Mouse (Mus musculus) hindbrain, postnatal 0 days (tissue): ENCODE data around the gene Ror1. TPM values are rescaled to one million over a fixed set of nuclear protein-coding genes. Genes with fewer than 3 reads are reported as not detected.
A peak's percentile ranks its signal among the peaks of the same experiment; 100 is the strongest.

Experiments used
- ATAC-seq: fragments of 200-750 bp; cut with Nextera tagmentation; 2 replicates; pipeline ENCODE4 v1.8.0; 2017; ENCODE audit warnings: mild to moderate bottlenecking, moderate TSS enrichment, moderate library complexity
- DNase-seq: peaks from one replicate; pipeline ENCODE4 v3.0.0-alpha.2; 2015; ENCODE audit warnings: low spot score
- H3K27ac ChIP-seq: fragments of 300-500 bp; sonication (generic); 2 replicates; pipeline ENCODE4 v1.5.1; 2014; ENCODE audit warnings: mild to moderate bottlenecking
- H3K27me3 ChIP-seq: fragments of 300-500 bp; sonication (generic); 2 replicates; pipeline ENCODE4 v1.6.1; 2014; ENCODE audit warnings: low read length, mixed read lengths; ENCODE audit not compliant: insufficient read depth
- H3K36me3 ChIP-seq: fragments of 300-500 bp; sonication (generic); 2 replicates; pipeline ENCODE4 v1.6.1; 2014; ENCODE audit warnings: low read length, mixed read lengths; ENCODE audit not compliant: insufficient read depth
- H3K4me1 ChIP-seq: fragments of 300-500 bp; sonication (generic); 2 replicates; pipeline ENCODE4 v1.6.1; 2014; ENCODE audit warnings: antibody characterized with exemption, low read length, mixed read lengths; ENCODE audit not compliant: insufficient read depth
- H3K4me2 ChIP-seq: fragments of 300-500 bp; sonication (generic); 2 replicates; pipeline ENCODE4 v1.6.1; 2014; ENCODE audit warnings: low read depth, mild to moderate bottlenecking, low read length, moderate library complexity, mixed read lengths
- H3K4me3 ChIP-seq: fragments of 300-500 bp; sonication (generic); 2 replicates; pipeline ENCODE4 v1.5.1; 2014; ENCODE audit warnings: low read length
- H3K9ac ChIP-seq: fragments of 300-500 bp; sonication (generic); replicated peaks from 2 replicates; pipeline ENCODE4 v1.6.1; 2014; ENCODE audit warnings: mild to moderate bottlenecking, low read length, moderate library complexity, mixed read lengths
- H3K9me3 ChIP-seq: fragments of 300-500 bp; sonication (generic); 2 replicates; pipeline ENCODE4 v1.6.1; 2016; ENCODE audit warnings: low read length, mixed read lengths
- CTCF ChIP-seq: IDR thresholded peaks from 2 replicates; pipeline ENCODE4 v1.5.1; 2016; ENCODE audit warnings: antibody characterized with exemption, control low read depth, low read depth
- WGBS: fragments of 180-500 bp; shearing (Covaris S2); extraction: QIAGEN DNeasy Blood & Tissue Kit; methylation state at CpG from one replicate; pipeline ENCODE4 v1.1.7; 2014; 5-methylcytosine and 5-hydroxymethylcytosine counted together
- polyA plus RNA-seq: library from polyadenylated mRNA; unstranded; fragments of >200 nt; fragmentation: Nextera tagmentation; extraction: Ambion mirVana; gene quantifications from 2 replicates; pipeline ENCODE4 v1.2.1, GENCODE M21; 2015
- total RNA-seq: library from RNA; depleted of rRNA; stranded (reverse); fragments of >200 nt; gene quantifications from 2 replicates; pipeline ENCODE4 v1.2.3, GENCODE M21; 2014; rRNA removed

Ror1 gene
- total RNA-seq (5.4 and 5.8 TPM in 2 replicates), polyA plus RNA-seq (1.9 and 2.0 TPM in 2 replicates)

GRCm38 (mm10) chr4:100095685-100096595, at the start of gene Ror1:
Gene Ror1 (plus strand): TSS chr4:100095791.
- peak within 1 kb of the TSS; percentile 60 for H3K9ac ChIP-seq
- under 1% methylated on average over 75 of the region's 76 CpGs for WGBS
- peak; percentile 84 for TF ChIP-seq CTCF

GRCm38 (mm10) chr4:100047066-100047465, 48.5 kb upstream of the Ror1 start:
- Histone ChIP-seq H3K36me3 (no peaks in the 10 kb centered on the region), H3K4me3 (no peak overlapping the region), H3K27me3 (no peaks in the 10 kb centered on the region), H3K9ac (no peak overlapping the region), H3K4me2 (no peak overlapping the region), H3K4me1 (no peaks in the 10 kb centered on the region), H3K27ac (no peak overlapping the region), H3K9me3 (no peaks in the 10 kb centered on the region)
- no peak for TF ChIP-seq CTCF
- ATAC-seq (no peak), DNase-seq (no peak)
- WGBS: 26% methylated on average over 6 of the region's 6 CpGs

More at GRCm38 (mm10) chr4:100095685-100096595, at the start of gene Ror1:
- peak within 1 kb of the TSS; percentile 78 for H3K4me3 ChIP-seq
- H3K4me1 ChIP-seq: peaks cover 7% of the 10 kb centered on the region; the same call in 1 of the 2 replicates
- peak within 1 kb of the TSS; percentile 68; the same call in 1 of the 2 replicates for H3K27ac ChIP-seq
- H3K27me3 ChIP-seq: no peaks in the 10 kb centered on the region
- H3K36me3 ChIP-seq: no peaks in the 10 kb centered on the region
- H3K9me3 ChIP-seq: no peaks in the 10 kb centered on the region
- DNase-seq (peak; percentile 90), ATAC-seq (peak; percentile 94)
- H3K4me2 ChIP-seq: peak within 1 kb of the TSS; percentile 94

- no peak for ATAC-seq
- 57% methylated on average over 7 of the region's 7 CpGs for WGBS
- no peak for TF ChIP-seq CTCF
These were observed 47.1 kb upstream of the Ror1 start for GRCm38 (mm10) chr4:100048351-100048950.

GRCm38 (mm10) chr4:100051767-100052166, 43.8 kb upstream of the Ror1 start:
- ATAC-seq (no peak), DNase-seq (no peak)
- TF ChIP-seq CTCF: no peak
- Histone ChIP-seq H3K27ac (no peak overlapping the region), H3K27me3 (no peaks in the 10 kb centered on the region), H3K9ac (no peak overlapping the region), H3K36me3 (no peaks in the 10 kb centered on the region), H3K4me2 (no peak overlapping the region), H3K4me3 (no peak overlapping the region), H3K4me1 (no peaks in the 10 kb centered on the region), H3K9me3 (no peaks in the 10 kb centered on the region)

More at GRCm38 (mm10) chr4:100048351-100048950, 47.1 kb upstream of the Ror1 start:
- Histone ChIP-seq H3K36me3 (no peaks in the 10 kb centered on the region), H3K4me1 (no peaks in the 10 kb centered on the region), H3K27ac (no peak overlapping the region), H3K9ac (no peak overlapping the region), H3K4me2 (no peak overlapping the region), H3K27me3 (no peaks in the 10 kb centered on the region), H3K9me3 (no peaks in the 10 kb centered on the region), H3K4me3 (no peak overlapping the region)
- peak; percentile 23 for DNase-seq

GRCm38 (mm10) chr4:100052258-100052657, 43.3 kb upstream of the Ror1 start:
- H3K4me2 ChIP-seq: no peak overlapping the region
- no peak for DNase-seq
- no peak overlapping the region for H3K9ac ChIP-seq
- no peak for ATAC-seq
- no peak overlapping the region for H3K27ac ChIP-seq
- H3K36me3 ChIP-seq: no peaks in the 10 kb centered on the region
- no peak for TF ChIP-seq CTCF
- H3K27me3 ChIP-seq: no peaks in the 10 kb centered on the region
- no peak overlapping the region for H3K4me3 ChIP-seq
- no peaks in the 10 kb centered on the region for H3K9me3 ChIP-seq
- H3K4me1 ChIP-seq: no peaks in the 10 kb centered on the region
- WGBS: 82% methylated on average over 3 of the region's 3 CpGs

GRCm38 (mm10) chr4:100056046-100056445, 39.5 kb upstream of the Ror1 start:
- ATAC-seq: no peak
- no peak for TF ChIP-seq CTCF
- 57% methylated on average over 9 of the region's 9 CpGs for WGBS
- no peak overlapping the region for H3K27ac ChIP-seq
- H3K9me3 ChIP-seq: no peaks in the 10 kb centered on the region
- H3K4me1 ChIP-seq: no peaks in the 10 kb centered on the region
- no peaks in the 10 kb centered on the region for H3K36me3 ChIP-seq
- no peak overlapping the region for H3K4me3 ChIP-seq
- no peak overlapping the region for H3K9ac ChIP-seq
- DNase-seq: no peak
- no peaks in the 10 kb centered on the region for H3K27me3 ChIP-seq
- H3K4me2 ChIP-seq: no peak overlapping the region
